Mouse (Mus musculus) small intestine, adult 2 months (tissue): ENCODE data around the gene Fbxl8.

Experiments
- CTCF ChIP-seq: fragments of 200-500 bp; IDR thresholded peaks from 2 replicates; pipeline ENCODE4 v1.5.1; 2012; ENCODE audit warnings: low read depth, mild to moderate bottlenecking, control low read depth, inconsistent platforms, low read length, moderate library complexity, mixed read lengths; ENCODE audit not compliant: insufficient replicate concordance, insufficient read length; ENCODE audit errors: extremely low read depth
- POLR2A ChIP-seq: fragments of 200-500 bp; IDR thresholded peaks from 2 replicates; pipeline ENCODE4 v1.6.1; 2012; ENCODE audit warnings: low read depth, mild to moderate bottlenecking, control low read depth, inconsistent platforms, low read length, moderate library complexity

GRCm38 (mm10) chr8:105276292-105277120, 12.1 kb downstream of the Fbxl8 start:
- TF ChIP-seq CTCF (no peak), POLR2A (no peak)
